Mouse (Mus musculus) frontal cortex, postnatal 36 days (tissue): ENCODE measurements around the gene Batf2.
A peak's percentile ranks its signal among the peaks of the same experiment; 100 is the strongest.
"Not testable (repeated sequence)": the region's sequence is repeated elsewhere in the genome, so short reads cannot be mapped to it uniquely, and the experiment has no call there.

Experiments
- DNase-seq, 2 experiments: peaks; one replicate each; pipeline ENCODE4 v3.0.0; 2022; ENCODE audit warnings: low spot score in 2 of 2

The Batf2 gene

DNA sequence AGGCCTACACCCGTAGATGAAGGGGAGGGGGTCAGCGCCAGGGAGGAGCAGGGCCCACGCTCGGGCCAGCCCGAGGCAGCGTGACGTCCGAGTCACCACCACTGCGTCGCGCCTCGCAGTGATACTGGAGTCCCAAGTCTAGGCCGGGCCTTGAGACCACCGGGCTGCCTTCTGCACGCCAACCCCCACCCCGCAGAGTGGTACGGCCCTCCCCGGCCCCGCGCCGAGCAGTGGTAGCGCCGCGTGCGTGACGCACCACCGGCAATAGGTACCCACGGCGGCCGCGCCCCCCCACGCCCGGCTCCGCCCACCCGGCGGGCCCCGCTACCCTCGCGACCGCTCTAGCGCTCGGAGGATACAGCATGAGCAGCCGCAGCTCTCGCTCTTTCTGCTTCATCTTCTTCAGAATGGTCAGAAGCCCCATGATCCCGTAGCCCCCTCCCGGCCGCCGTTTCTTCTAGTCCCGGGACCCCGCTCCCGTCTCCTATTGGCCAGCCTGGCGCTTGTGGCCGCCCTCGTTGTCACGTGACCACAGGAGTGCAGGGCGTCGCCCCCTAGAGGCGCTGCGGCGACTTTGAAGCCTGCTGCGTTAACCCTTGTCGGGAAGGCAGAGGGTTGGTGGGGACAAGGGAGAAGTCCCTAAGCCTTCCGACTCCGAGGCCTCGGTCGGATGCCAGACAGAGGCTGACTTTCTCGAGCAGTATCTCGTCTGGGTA lies at the start of gene Batf2:
Gene Batf2 (plus strand): TSS at position 306 of the 716 bp plus-strand sequence.
- DNase-seq: peak; percentile 91 to 93

- DNase-seq: no peak
Observed at GRCm38 (mm10) chr19:6094119-6094518, 46.7 kb upstream of the Batf2 start, which contains the start of gene AC131692.1. TSS of gene AC131692.1 (plus strand) at chr19:6094419.

DNA sequence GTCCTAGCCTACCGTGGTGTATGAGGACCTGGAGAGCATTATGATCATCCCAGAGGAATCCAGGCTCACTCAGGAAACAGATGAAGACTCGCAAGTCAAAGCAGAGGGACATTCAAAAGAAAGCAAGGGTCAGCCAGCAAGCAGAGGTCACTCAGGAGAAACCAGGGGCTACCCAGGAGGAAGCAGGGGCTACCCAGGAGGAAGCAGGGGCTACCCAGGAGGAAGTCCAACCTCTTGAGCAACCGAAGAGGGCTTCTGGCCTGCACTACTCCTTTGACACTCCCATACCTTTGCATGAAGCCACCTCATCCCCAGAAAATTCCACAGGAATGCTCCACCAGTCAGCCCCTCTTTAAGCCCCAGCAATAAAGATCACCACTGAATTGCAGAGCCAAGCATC lies 42.9 kb upstream of the Batf2 start:
- DNase-seq: no peak

DNA sequence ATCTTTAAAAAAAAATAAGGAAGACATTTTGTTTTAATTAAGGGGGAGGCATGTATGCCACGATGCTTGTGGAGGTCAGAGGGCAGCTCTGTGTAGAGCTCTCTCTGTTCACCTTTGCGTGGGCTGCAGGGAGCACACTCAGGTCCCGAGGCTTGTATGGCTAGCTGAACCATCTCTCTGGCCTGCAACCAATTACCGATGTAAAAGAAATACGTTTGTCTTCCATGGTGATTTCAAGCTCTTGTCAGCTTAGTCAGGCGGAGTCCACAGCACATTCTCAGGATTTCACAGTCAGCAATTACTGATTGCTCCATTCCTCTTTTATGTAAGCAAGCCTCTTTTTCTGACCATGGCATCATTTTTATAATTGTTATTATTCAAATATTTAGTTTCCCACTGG lies 39.6 kb upstream of the Batf2 start:
- no peak for DNase-seq

GRCm38 (mm10) chr19:6102169-6102853 lies 38.5 kb upstream of the Batf2 start:
- no peak for DNase-seq

GRCm38 (mm10) chr19:6104476-6104875 lies 36.3 kb upstream of the Batf2 start:
- no peak for DNase-seq

GRCm38 (mm10) chr19:6105586-6105985 lies 35.2 kb upstream of the Batf2 start, which contains the start of gene Naaladl1:
TSS of gene Naaladl1 (plus strand) at chr19:6105782.
- DNase-seq: no peak

DNA sequence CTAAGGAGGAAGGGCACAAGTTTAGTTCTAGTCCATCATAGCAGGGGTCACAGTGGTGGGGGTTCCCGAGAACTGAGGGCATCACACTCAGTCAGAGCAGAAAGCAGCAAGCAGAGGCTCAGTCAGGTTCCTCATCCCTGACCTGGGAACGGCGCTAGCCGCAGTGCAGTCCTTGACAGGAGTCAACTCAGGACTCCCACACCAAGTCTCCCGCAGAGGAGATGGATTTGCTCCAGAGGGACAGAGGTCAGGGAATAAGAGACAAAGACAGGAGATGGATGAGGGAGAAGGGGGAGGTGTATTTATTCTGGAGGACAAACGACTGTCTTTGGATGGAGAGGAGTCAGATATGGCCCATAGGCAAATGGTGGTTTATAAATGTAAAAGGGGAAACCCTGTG lies 27.7 kb upstream of the Batf2 start:
- no peak for DNase-seq

GRCm38 (mm10) chr19:6116113-6116850 lies 24.5 kb upstream of the Batf2 start:
- no peak for DNase-seq

DNA sequence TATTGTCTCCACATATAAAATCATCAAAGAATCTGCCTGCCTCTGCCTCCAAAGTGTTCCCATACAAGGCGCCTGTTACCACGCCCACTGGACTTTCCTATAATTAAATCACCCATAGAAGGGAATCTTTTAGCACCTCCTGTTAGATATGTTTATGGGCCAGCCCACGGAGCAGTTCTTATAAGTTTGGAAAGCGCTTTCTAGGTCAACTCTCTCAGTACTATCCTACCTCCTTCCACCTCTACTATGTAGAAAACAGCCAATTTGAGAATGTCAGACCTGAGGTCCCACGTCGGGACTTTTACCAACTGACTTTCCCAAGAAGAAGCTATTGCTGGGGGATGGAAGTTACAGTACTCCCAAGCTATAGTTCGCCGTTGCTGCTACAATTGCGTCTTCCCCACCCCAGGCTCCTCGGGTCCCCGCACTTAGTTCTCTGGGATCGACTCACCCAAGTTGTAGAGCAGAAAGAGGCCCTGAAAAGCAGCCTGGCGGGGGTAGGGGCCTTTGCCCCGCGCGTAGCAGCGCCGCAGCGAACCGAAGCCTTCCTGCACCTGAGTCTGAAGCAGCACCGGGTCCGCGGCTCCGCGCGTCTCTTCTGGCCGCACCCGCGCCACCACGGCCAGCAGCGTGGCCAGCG lies 23.3 kb upstream of the Batf2 start:
- DNase-seq: peak in 1 of 2 experiments; percentile 27

DNA sequence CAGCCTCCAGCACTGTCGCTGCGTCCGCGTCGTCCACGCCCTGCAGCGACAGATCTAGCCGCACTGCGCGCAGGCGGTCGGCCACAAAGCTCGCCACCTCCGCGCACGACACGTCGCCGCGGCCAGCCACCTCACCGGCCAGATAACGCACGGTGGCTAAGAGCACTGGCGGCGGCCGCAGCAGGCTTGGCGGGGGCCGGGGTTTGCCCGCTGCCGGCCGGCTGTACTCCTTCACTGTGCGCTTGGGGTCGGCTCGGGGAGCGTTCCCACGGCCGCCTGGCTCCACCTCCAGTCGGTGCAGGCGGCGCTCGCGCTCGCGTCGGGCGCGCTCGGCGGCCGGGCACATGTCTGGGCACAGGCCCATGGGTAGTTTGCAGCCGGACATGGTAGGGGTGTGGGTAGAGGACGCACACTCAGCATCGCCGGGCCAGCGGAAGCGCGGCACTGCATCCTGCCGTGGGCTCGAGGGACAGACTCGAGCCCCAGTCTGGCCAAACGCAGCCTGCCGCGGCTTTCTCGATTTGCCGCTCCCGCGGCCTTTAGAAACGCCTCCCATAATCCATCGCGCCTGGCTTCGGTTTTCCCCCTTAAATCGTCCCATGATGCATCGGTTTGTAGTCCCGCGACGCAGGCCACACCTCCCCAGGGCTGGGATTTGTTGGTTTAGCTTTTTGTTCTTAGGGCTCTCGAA lies 22.7 kb upstream of the Batf2 start, which contains the start of gene Sac3d1:
Gene Sac3d1 (minus strand): TSS at position 665 of the 691 bp plus-strand sequence.
- peak; percentile 90 to 93 for DNase-seq

DNA sequence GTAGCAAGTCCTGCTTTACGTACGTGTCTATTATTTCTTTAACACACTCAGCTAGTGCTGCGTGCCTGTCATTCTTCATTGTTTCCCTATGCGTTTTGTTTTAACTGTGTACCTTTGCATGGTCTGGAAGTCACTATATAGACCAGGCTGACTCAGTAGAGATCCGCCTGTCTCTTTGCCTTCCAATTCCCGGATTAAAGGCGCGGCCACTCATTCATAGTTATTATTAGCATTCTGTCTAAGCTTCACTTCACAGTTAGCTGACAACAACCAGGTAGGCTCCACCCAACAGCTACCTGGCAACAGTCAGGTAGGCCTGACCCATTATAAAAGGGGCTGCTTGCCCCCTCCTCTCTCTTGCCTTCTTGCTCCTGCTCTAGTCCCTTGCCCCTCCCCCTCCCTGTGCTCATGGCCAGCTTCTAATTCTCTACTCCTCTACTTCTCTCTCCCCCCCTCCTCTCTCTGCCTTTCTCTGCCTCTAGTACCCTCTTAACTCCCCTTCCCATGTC lies 22.1 kb upstream of the Batf2 start:
- no peak for DNase-seq

- no peak for DNase-seq
Observed at GRCm38 (mm10) chr19:6121761-6122160, 19.0 kb upstream of the Batf2 start.

DNA sequence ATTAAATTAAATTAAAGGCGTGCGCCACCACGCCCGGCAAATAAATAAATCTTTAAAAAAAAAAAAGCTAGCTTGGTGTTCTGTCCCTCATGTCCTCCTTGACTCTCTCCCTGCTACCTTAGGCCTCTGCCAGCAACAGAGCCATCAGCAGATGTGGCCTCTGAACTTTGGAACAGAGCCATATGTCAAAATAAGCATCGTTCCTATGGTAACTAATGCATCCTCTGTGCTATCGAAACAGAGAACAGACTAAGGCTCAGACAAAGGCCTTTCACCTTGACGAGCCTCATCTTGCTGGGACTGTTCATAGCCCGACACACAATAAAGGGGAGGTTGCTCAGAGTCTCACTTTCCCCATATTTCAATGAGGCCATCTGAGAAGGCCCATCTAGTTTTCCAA lies 17.5 kb upstream of the Batf2 start:
- no peak for DNase-seq

DNA sequence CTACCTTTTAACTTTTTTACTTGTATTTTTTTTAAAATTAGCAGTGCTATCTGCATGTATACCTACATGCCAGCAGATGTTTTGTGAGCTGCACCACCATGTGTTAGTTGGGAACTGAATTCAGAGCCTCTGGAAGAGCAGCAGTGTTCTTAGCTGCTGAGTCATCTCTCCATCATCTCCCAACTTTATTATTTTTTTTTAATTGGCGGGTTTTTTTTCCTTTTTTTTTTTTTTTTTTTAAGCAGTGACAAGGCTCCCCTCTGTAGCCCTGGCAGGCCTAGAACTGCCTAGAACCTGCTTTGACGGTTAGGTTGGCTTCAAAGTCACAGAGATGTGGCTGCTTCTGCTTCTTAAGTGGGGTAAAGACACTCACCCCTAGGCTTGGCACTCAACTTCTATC lies 15.9 kb upstream of the Batf2 start:
- DNase-seq: no peak

- no peak for DNase-seq
Observed at GRCm38 (mm10) chr19:6126289-6126688, 14.5 kb upstream of the Batf2 start.

GRCm38 (mm10) chr19:6126789-6127580 lies 13.8 kb upstream of the Batf2 start:
- DNase-seq: no peak

GRCm38 (mm10) chr19:6127760-6128341 lies 12.9 kb upstream of the Batf2 start, which contains the start of gene Snx15:
TSS of gene Snx15 (minus strand) at chr19:6128304.
- DNase-seq: peak; percentile 96 to 97

DNA sequence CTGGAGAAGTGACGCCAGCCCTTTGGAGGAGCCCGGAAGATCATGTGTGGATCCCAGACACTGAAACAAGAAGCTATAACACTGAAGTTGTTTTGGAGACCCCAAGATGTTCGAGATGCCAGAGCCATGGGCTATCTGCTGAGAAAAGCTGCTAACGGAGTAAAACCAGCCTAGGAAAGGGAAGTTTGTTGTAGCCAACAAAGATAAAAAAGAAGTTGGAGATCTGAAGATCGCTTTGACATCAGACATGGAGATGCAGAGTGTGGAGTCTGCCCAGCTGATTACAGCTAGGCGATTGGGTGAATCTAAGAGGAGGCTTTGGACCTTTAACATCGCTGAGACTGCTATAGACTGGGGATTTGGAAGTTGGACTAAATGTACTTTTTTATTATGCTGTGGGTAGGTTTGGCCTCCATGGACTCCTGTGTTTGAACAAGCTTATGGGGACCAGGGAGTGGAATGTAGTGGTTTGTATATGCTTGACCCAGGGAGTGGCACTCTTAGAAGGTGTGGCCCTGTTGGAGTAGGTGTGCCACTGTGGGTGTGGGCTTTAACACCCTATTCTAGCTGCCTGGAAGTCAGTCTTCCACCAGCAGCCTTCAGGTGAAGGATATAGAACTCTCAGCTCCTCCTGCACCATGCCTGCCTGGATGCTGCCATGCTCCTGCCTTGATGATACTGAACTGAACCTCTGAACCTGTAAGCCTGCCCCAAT lies 10.2 kb upstream of the Batf2 start:
- DNase-seq: not testable (repeated sequence)
